Mouse (Mus musculus): Measurements from ENCODE around the gene Cfap99. TPM values are rescaled to one million over a fixed set of nuclear protein-coding genes. Genes with fewer than 3 reads are reported as not detected.
A peak's percentile ranks its signal among the peaks of the same experiment; 100 is the strongest.

Gene Cfap99
- polyA plus RNA-seq, 1 experiment from 2014 or later = 0.88 TPM

DNA sequence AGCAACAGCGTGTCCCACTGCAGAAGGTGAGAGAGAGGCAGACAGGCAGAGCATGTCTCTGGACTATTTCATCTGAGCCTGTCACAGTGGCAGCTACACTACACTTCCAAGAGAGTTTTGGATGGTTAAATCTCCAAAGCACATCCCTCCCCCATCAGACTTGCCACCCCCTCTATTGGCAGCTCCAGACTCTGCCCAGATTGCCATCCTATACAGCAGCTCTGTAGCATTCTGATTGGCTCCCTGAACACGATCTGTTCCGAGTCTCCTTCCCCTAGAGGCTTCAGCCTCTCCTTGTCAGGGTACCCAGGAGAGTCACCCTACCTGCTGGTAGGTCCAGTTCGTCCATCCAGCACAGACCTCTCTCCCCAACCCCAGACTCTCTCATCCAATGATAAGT is 9.7 kb downstream of the Cfap99 start:
- H3K4me1 ChIP-seq = no peaks in the 10 kb centered on the region
- no peak overlapping the region for H3K9ac ChIP-seq
- no peak overlapping the region for H3K4me3 ChIP-seq (replicated peaks)
- H3K9me3 ChIP-seq (replicated peaks) = no peaks in the 10 kb centered on the region
- 53% methylated on average over 4 of the region's 4 CpGs for WGBS
- H3K27ac ChIP-seq (replicated peaks) = no peak overlapping the region
- no peak for ATAC-seq (ENCODE audit: insufficient number of reproducible peaks, low FRiP score, low TSS enrichment, low read depth)
- no peaks in the 10 kb centered on the region for H3K36me3 ChIP-seq
- no peak overlapping the region for H3K4me2 ChIP-seq (replicated peaks)
- H3K27me3 ChIP-seq = no peaks in the 10 kb centered on the region

DNA sequence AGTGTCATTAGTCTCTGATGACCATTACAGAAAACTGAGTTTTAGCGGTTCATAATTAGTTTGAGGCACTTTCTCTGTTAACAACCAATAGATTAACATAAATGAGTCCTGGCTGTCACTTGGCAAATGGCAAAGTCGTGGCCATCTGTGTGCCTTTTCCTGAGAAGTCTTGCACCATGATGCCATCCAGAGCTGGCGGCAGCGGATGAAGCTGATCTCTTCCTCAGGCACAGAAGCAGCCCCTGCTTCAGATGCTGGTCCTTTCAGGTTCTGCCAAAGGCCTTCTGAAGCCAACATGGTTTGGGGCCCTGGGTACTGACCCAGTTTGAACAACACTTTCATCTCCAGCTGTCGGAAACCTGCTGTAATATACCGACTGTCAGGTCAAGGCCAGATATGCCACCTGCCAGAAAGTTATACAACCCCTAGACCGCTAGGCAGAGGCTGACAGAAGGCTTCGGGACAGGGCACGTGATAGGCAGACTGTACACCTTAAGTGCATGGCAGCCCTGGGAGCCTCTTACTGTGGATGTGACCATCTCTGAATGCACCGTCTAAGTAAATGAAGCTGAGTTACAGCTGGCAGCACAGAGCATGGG is 10.6 kb downstream of the Cfap99 start:
- H3K36me3 ChIP-seq = no peaks in the 10 kb centered on the region
- H3K9ac ChIP-seq = no peak overlapping the region
- H3K9me3 ChIP-seq (replicated peaks) = no peaks in the 10 kb centered on the region
- no peak overlapping the region for H3K27ac ChIP-seq (replicated peaks)
- ATAC-seq (ENCODE audit: insufficient number of reproducible peaks, low FRiP score, low TSS enrichment, low read depth) = no peak
- no peaks in the 10 kb centered on the region for H3K4me1 ChIP-seq
- H3K4me3 ChIP-seq (replicated peaks) = no peak overlapping the region
- H3K27me3 ChIP-seq = no peaks in the 10 kb centered on the region
- 82% methylated on average over 10 of the region's 10 CpGs for WGBS
- H3K4me2 ChIP-seq (replicated peaks) = no peak overlapping the region

DNA sequence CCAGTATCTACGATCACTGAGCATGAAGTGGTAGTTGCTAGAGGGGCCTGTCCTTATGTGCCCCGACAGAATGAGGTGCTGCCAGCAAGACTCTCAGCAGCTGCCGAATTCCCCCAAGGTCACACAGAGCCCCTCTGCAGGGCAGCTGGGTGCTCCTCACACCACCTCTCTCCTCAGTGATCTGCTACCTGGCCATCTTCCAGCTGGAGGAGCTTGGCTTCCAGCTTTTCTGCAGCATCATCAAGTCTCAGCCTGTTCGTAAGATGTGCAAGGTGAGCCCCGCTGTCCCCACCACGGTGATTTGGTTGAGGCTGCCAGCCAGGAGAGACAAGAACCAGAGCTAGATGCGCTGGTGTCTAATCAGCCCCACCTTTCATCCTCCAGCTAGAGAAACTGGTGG is 14.0 kb downstream of the Cfap99 start:
- Histone ChIP-seq H3K9me3 (replicated peaks) (no peaks in the 10 kb centered on the region), H3K4me2 (replicated peaks) (no peak overlapping the region), H3K4me1 (no peaks in the 10 kb centered on the region), H3K27me3 (no peaks in the 10 kb centered on the region), H3K9ac (no peak overlapping the region), H3K4me3 (replicated peaks) (no peak overlapping the region), H3K36me3 (no peaks in the 10 kb centered on the region), H3K27ac (replicated peaks) (no peak overlapping the region)
- 66% methylated on average over 7 of the region's 7 CpGs for WGBS
- no peak for ATAC-seq (ENCODE audit: insufficient number of reproducible peaks, low FRiP score, low TSS enrichment, low read depth)

DNA sequence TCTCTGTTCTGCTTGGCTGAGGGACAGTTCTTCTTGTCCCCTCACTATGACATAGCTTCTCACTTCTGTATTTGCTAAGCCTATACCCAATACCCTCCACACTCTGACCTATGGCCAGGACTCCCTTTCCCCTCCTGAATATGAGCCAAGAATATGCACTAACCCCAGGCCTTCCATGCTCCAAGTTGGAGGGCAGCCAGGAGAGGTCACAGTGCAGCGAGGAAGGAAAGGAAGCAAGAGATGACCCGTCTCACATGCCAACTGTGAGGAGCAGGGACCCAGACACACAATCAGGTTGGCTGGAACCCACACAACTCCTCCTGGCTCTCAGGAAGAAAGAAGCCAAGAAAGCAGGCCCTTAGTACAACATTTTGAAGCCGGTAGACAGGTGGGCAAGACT is 20.6 kb downstream of the Cfap99 start:
- Histone ChIP-seq H3K36me3 (no peaks in the 10 kb centered on the region), H3K9me3 (replicated peaks) (no peaks in the 10 kb centered on the region), H3K27ac (replicated peaks) (no peak overlapping the region), H3K4me3 (replicated peaks) (no peak overlapping the region), H3K27me3 (no peaks in the 10 kb centered on the region), H3K9ac (no peak overlapping the region), H3K4me2 (replicated peaks) (no peak overlapping the region), H3K4me1 (no peaks in the 10 kb centered on the region)
- 78% methylated on average over 3 of the region's 3 CpGs for WGBS
- ATAC-seq (ENCODE audit: insufficient number of reproducible peaks, low FRiP score, low TSS enrichment, low read depth) = no peak

DNA sequence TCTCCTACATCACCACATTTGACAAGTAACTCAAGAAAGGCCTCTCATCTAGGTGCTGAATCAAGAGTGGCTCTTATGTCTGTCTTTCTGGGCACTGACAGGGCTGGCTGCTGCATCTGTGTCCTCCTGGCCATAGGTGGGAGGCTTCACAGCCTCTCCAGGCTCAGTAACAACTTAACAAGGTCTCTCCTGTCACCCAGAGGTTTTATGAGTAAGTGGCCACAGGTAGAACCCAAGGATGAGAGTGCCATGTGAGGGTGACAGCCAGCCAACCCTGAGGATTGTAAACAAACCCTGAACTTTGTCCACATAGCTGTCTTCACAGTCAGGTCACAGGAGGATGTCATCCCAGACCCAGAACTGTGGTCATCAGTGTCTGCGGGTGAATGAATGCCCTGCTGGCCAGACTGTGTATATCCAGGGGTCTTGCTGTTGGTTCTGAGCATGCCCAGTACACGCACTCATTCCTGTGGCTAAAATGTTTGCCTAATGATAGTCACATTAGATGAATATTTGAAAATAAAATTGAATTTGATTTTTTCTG is 31.2 kb downstream of the Cfap99 start:
- Histone ChIP-seq H3K27me3 (no peaks in the 10 kb centered on the region), H3K9ac (no peak overlapping the region), H3K4me3 (replicated peaks) (no peak overlapping the region), H3K4me1 (no peaks in the 10 kb centered on the region), H3K4me2 (replicated peaks) (no peak overlapping the region), H3K9me3 (replicated peaks) (no peaks in the 10 kb centered on the region), H3K36me3 (no peaks in the 10 kb centered on the region), H3K27ac (replicated peaks) (no peak overlapping the region)
- ATAC-seq (ENCODE audit: insufficient number of reproducible peaks, low FRiP score, low TSS enrichment, low read depth) = no peak
- WGBS = 64% methylated on average over 2 of the region's 2 CpGs

DNA sequence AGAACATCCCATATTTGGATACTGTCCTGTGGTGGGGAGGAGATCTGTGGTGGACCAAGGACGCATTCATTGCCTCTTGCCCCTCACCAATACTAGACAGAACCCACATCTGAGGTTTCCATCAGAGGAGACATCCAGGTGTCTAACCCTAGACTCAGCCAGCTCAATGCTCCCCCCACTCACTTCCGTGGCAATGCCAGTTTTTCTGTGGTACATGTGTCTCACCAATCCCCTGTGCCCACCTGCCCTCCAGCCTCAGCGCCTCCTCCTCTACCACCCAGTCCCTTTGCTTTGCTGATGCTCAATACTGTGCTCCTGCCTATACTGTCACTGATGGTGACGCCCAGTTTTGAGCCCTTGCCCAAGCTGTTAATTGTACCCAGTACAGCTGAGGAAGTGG is 32.8 kb downstream of the Cfap99 start:
- Histone ChIP-seq H3K27me3 (no peaks in the 10 kb centered on the region), H3K4me1 (peaks cover 4% of the 10 kb centered on the region; the same call in 1 of the 2 replicates), H3K27ac (replicated peaks) (no peak overlapping the region), H3K36me3 (no peaks in the 10 kb centered on the region), H3K9ac (no peak overlapping the region), H3K4me3 (replicated peaks) (no peak overlapping the region), H3K4me2 (replicated peaks) (no peak overlapping the region), H3K9me3 (replicated peaks) (no peaks in the 10 kb centered on the region)
- 87% methylated on average over 4 of the region's 4 CpGs for WGBS
- ATAC-seq (ENCODE audit: insufficient number of reproducible peaks, low FRiP score, low TSS enrichment, low read depth) = no peak

DNA sequence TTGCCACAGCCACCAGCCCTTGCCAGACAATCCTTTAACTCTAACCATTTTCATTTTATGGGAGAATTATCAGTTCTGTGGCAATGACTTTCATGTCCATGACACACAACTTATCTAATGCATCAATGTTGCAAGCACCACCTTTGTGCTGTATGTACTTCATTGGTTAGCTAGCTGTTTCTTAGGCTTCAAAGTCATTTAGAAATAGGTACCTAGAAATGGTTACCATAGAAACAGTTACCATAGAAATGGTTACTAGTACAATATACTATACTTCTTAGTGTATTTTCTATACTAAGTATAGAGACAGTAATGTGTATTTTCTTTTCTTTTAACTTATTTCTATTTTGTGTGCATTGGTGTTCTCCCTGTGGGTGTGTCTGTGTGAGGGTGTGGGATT is 36.9 kb downstream of the Cfap99 start:
- Histone ChIP-seq H3K36me3 (no peaks in the 10 kb centered on the region), H3K4me3 (replicated peaks) (no peak overlapping the region)

DNA sequence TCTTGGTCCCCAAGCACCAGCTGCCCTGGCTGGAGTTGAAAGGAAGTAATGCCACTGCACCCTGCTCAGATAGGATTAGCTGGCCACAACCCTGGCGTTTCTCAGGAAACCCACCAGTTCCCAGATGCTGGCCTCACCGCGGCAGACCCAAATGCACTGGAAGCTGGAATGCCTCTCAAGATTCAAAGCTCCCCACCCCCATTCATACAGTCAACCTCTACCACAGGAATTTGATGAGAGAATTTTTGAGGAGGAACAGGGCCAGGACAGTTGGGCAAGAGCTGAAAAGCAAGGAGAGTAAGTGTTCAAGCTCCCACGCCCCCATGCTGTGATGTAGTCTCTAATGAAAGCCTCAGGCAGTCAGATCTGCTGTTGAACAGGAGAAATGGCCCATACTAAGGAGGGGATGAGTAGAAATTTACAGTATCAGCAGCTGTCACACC is 37.9 kb downstream of the Cfap99 start:
- H3K27ac ChIP-seq (replicated peaks) = no peak overlapping the region; the same call in 1 of the 2 replicates
- no peaks in the 10 kb centered on the region for H3K9me3 ChIP-seq (replicated peaks)
- no peaks in the 10 kb centered on the region for H3K36me3 ChIP-seq
- no peak overlapping the region for H3K4me3 ChIP-seq (replicated peaks)
- no peaks in the 10 kb centered on the region for H3K27me3 ChIP-seq
- peak overlapping the region; percentile 51 for H3K4me2 ChIP-seq (replicated peaks)
- peak; percentile 39 for ATAC-seq (ENCODE audit: insufficient number of reproducible peaks, low FRiP score, low TSS enrichment, low read depth)
- peaks cover 15% of the 10 kb centered on the region for H3K4me1 ChIP-seq
- no peak overlapping the region for H3K9ac ChIP-seq
- WGBS = 16% methylated on average over 4 of the region's 4 CpGs

More for the DNA sequence above, 36.9 kb downstream of the Cfap99 start:
- Histone ChIP-seq H3K4me2 (replicated peaks) (no peak overlapping the region), H3K9ac (no peak overlapping the region), H3K9me3 (replicated peaks) (no peaks in the 10 kb centered on the region), H3K27ac (replicated peaks) (no peak overlapping the region), H3K4me1 (peaks cover 15% of the 10 kb centered on the region), H3K27me3 (no peaks in the 10 kb centered on the region)
- no peak for ATAC-seq (ENCODE audit: insufficient number of reproducible peaks, low FRiP score, low TSS enrichment, low read depth)

DNA sequence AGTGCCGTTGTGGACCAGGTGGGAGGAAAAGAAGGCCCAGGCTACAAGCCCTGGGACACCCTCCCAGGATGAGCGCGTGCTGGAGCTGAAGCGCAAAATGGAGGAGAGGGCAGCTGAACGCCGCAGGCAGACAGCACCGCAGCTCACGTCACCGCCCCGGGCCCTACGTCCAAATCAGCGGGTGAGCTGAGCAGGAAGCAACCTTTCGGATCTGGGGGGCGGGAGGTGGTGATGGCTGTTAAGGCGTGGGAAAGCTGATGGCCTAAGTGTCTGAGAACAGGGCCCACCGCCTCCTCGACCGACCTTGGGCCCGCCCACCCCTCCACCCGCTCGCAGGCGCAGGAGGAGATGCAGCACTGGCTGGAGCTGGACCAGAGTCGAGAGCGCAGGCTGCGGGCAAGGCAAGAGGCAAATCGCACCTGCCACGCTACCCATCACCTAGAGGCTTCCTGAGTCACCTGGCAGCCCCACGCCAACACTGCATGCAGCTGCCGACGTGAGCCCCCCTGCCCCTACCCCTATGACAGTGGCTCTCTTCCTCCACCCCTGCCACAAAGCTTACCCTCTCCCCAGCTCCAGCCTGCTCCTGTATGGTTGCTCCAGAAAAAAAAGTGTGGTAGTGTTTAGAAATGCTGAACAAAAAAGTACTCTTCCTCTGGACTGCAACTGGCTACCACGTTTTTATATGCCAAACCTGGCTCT is 38.6 kb downstream of the Cfap99 start:
- peak; percentile 51; the same call in 1 of the 2 replicates for ATAC-seq (ENCODE audit: insufficient number of reproducible peaks, low FRiP score, low TSS enrichment, low read depth)
- Histone ChIP-seq H3K4me1 (peaks cover 15% of the 10 kb centered on the region), H3K36me3 (no peaks in the 10 kb centered on the region), H3K27me3 (no peaks in the 10 kb centered on the region), H3K27ac (replicated peaks) (no peak overlapping the region), H3K4me3 (replicated peaks) (peak overlapping the region; percentile 34), H3K9me3 (replicated peaks) (no peaks in the 10 kb centered on the region), H3K9ac (peak overlapping the region; percentile 28), H3K4me2 (replicated peaks) (peak overlapping the region; percentile 51)
- 10% methylated on average over 31 of the region's 31 CpGs for WGBS

DNA sequence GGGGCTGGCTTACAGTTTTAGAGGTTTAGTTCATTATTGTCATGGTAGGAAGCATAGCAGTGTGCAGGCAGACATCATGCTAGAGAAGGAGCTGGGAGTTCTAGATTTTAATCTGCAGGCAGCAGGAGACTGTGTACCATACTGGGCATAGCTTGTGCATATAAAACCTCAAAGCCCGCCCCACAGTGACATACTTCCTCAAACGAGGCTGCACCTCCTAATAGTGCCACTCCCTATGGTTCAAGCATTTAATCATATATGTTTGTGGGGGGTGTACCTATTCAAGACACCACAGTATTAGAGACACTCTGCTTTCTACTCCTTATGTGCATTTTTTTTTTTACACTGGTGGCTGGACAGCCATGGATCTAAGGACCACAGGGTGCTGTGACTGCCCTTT is 41.7 kb downstream of the Cfap99 start:
- Histone ChIP-seq H3K4me2 (replicated peaks) (no peak overlapping the region), H3K9me3 (replicated peaks) (no peaks in the 10 kb centered on the region), H3K36me3 (no peaks in the 10 kb centered on the region), H3K4me1 (peaks cover 15% of the 10 kb centered on the region), H3K4me3 (replicated peaks) (no peak overlapping the region), H3K9ac (no peak overlapping the region), H3K27ac (replicated peaks) (no peak overlapping the region), H3K27me3 (no peaks in the 10 kb centered on the region)
- WGBS = 83% methylated on average over 2 of the region's 2 CpGs
- no peak for ATAC-seq (ENCODE audit: insufficient number of reproducible peaks, low FRiP score, low TSS enrichment, low read depth)

DNA sequence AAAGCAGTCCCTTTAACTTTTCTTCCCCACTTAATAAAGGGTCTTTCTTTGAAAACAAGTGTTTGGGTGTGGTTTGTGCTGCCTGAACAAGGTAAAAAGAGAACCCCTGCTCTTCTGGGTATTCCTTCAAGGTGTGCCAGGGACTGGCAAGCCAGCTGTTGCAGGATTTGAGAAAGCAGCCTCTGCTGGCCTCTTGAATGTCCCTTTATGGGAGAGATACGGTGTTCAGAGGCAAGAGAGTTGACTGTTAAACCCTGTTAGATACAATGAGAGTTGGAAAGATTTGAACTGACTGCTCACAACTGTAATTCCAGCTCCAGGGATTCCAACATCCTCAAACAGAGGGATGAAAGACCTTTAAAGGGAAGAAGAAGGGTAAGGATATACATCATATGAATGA is 45.7 kb downstream of the Cfap99 start:
- 85% methylated on average over 1 of the region's 1 CpGs for WGBS
- no peaks in the 10 kb centered on the region for H3K9me3 ChIP-seq (replicated peaks)
- ATAC-seq (ENCODE audit: insufficient number of reproducible peaks, low FRiP score, low TSS enrichment, low read depth) = no peak

More for the DNA sequence above, 45.7 kb downstream of the Cfap99 start:
- no peak overlapping the region for H3K27ac ChIP-seq (replicated peaks)
- H3K36me3 ChIP-seq = no peaks in the 10 kb centered on the region
- H3K4me3 ChIP-seq (replicated peaks) = no peak overlapping the region
- no peak overlapping the region for H3K9ac ChIP-seq
- no peaks in the 10 kb centered on the region for H3K27me3 ChIP-seq
- 0 out of 2 replicates have a peak, but pooled peaks cover 11% of the 10 kb centered on the region for H3K4me1 ChIP-seq
- no peak overlapping the region for H3K4me2 ChIP-seq (replicated peaks)
